Mouse (Mus musculus): ENCODE measurements around the gene Dnm3. TPM values are rescaled to one million over a fixed set of nuclear protein-coding genes. Genes with fewer than 3 reads are reported as not detected.

Dnm3 gene
- total RNA-seq, 2 experiments from 2014 or later: 3.4 to 5.9 TPM

DNA sequence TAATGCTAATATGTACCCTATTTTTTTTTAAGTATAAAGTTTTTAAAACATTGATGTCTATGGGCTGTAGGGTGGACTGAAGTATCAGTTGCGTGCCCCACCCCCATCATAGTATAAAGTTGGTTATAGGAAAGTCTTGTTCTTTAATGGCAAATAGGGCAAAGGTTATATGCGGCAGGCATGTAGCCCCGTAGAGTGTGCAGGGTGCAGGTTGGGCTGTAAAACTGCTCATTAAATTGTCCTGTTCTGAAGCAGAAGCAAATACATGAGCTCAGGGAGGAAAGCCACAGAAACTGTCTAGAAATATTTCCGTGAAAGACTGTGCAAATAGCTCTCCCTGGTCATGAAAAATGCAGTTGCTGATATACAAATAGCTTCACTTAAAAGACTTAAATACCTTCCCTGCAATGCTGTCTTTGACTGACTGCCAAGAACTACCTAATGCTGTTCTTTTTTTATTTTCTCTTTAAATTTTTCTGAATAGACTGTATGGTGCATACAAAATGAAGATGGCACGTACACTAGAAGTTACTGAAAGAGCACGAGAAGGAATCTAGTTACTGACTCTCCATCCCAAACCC, 440.6 kb downstream of the Dnm3 start:
- no peak for DNase-seq (ENCODE audit: low spot score)

DNA sequence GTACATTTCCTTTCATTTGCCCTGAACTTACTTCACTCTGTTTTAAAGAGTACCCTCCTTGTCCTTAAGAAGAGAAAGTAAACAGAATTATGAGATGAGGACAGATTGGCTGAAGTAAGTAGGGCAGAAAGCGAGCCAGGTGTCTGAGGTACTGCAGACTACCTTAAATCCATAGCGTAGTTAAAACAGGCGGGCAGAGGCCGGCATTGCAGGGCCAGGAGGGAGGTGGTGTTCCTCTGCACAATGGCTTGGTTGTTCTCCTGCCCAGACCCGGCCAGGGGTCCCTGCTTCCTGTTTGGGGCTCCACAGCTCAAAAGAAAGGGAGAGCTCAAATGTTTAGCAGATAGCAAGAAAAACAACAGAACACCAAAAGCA, 441.4 kb downstream of the Dnm3 start:
- no peak for DNase-seq (ENCODE audit: low spot score)

DNA sequence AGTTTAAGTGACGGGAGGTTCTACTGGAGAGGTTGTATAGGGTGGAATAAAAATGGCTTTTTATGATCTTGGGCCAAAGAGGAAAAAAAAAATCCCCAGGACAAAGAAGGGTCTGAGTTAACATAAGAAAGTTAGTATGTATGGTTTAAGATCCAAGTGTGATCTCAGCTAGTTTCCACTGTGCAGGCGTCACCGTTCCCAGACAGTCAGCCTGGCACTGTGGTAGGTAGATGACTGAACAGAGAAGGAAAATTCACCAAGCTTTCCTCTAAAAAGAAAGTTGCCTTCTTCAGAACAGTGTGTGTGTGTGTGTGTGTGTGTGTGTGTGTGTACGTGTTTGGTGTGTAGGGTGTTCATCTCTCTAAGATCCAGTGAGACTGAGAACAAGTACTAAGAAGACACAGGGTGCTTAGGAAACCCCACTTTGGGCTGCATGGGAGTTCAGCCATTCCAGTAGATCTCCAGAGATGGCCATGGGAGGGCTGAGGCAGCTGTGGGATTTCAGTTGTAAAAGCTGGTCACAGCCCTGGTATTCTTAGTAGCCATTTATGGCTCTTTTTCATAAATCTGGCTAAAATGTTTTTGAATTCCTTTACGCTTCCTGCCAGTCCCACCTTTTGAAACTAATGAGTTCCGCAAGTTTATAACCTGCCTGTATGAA, 441.9 kb downstream of the Dnm3 start:
- DNase-seq (ENCODE audit: low spot score): no peak

DNA sequence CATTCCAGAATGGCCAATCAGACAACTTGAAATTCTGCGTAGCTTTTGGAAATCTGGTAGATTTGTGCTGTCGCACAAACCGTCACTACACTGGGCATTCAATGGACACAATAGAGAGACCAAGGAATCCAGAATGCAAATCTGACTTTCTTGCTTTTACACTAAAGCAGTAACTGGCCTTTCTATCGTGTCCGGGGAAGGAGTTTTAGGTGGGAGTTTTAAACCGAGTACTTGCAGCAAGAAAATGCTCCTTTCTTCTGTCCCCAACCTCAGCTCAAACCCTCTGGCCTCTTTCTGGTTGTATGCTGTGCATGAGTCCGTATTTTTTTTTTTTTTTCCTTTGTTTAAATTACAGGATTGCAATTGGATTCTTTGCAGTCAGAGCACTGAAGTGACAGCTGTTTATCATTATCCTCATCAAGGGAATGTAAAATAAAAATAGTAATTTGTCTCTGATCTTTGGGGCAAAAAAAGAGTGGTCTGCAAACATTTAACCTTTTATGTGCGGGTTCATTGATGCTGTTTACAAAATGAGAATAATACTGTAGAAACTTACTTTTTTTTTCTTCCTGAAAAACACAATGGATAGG, 454.1 kb downstream of the Dnm3 start:
- DNase-seq (ENCODE audit: low spot score): no peak

DNA sequence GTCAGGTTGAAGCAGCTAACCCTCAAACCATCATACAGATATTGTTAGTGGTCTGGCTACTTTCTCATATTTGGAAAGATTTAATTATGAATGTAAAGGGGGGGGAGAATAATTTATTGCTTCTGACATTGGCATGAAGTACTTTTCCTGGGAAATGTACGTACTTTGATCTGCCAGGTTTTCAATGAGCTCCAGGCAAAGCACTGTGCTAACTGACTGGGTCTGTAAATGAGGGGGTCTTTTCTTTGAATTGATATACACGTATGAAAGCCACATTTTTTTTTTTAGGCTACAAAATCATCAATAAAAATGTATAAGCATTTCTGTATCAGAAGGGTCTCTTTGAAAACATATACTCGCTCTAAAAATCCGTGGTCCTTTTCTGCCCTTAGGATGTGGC, 457.1 kb downstream of the Dnm3 start:
- DNase-seq (ENCODE audit: low spot score): no peak

DNA sequence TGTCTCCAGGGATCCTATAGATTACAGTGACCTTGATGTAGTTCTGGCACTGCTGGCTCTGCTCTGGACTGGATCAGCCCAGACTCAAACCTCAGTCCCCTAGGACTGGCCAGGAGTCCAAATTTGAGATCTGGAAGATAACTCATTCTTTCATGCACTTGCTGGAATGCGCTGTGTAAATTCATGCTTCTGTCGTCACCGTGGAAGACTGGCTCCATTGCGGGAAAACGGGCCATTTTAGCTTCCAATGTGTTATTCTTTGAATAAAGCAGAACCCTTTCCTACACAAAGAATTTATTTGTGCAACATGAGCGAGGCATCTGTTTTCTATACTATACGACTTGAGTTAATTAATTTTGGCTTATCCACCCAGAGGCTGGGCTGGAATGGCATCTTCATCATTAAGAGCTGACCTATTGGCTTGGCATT, 457.5 kb downstream of the Dnm3 start:
- no peak for DNase-seq (ENCODE audit: low spot score)

DNA sequence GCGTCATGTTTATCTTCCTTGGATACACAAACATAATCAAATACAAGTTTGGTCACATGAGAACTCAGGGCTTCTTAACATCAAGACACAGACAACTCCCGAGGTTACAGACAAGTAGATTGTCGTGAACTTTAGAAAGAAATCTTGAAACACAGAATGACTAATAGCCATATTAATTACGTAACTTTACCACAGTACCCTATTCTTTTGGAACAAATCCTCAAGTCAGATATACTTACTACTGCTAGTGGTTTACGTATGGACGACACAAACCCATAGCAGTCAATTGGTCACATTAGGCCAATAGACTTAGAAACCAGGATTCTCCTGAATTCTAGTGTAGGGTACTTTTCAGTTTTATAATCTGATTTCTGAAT, 459.2 kb downstream of the Dnm3 start:
- DNase-seq (ENCODE audit: low spot score): no peak

DNA sequence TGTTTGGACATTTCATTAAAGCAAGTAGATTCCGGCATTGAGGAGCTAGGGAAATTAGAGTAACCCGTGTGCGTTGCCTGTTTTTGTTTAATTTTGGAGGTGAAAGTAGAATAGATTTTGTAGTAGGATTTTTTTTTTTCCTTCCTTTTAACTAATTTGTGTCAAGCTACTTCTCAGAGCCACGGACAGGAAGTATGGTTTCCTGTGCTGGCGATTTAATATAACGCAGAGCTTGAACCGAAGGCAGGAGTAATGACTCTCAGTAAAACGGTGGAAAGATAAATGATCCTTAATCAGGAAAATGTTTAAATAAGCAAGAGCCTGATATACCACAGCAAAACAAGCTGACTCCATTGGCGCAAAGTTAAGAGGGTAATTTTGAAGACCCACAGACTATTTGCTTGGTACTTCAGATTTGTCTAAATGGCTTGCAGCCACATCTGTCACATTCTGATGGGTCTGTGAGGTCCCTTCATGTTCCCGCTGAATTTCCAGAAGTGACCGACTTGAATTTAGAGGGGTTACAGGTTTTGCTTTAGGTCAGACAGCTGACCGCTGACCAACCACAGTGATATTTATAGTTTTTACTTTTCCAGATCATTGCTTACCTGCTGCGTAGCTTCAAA, 459.7 kb downstream of the Dnm3 start:
- DNase-seq (ENCODE audit: low spot score): no peak

DNA sequence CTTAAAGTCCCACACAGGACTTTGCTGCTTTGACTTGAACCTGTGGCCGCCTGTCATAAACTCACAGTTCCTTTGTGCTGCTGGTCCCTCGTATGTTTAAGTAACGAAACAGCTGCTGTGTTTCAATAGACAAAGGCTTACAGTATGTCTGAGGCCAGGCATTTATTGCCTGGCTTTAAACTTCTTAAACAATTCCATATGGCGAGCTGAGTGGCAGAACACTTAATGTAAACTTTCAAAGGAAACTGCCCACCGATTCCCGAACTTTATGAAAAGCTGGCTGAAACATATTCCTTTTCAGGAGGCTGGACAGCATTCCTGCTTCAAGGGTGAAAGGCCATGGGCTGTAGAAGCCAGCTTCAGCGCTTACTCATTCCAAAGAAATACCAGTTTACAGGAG, 460.9 kb downstream of the Dnm3 start:
- DNase-seq (ENCODE audit: low spot score): no peak

DNA sequence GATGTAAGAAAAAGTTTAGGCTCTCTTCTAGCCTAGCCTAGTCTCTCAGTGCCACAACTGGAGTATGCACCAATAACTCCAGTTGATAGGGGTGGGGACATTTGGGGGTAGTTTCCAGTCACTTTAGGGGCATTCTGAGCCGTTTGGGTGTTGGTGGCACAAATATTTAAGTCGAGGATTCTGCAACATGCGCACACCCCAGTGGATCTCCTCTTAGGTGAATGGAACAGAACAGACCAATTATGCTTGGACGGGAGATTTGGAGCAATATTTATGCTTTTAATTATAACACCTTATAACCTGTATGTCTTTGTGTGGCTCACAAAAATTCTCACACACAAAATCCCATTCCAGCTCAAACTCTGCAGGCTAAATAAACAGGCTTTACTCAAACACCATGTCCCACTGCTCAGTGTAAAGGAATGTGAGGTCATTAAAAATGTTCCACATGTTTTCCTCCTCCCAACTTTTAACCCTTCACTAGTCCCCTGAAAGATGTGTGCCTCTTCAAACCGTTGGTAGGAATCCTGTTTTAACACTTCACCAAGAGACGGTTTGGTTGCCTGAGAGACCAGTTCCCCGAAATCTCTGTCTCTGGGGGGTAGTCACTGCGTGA, 462.5 kb downstream of the Dnm3 start:
- no peak for DNase-seq (ENCODE audit: low spot score)

DNA sequence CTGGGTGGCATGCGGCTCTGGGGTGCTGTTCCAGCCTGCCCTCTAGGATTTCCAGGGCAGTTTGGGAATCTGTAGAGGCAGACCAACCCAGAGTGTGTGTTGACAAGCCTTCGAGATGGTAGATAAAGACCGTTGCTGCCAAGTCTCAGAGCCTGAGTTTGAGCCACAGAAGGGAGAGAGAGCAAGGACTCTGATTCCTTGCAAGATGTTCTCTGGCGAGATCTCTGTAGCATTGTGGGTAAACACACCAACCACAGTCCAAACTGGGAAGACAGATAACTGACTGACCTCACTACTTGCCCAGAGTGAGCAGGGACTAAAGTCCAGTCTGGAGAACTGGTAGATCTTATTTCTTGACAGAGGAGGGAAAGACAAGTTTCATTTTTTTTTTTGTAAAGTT, 464.3 kb downstream of the Dnm3 start:
- no peak for DNase-seq (ENCODE audit: low spot score)

DNA sequence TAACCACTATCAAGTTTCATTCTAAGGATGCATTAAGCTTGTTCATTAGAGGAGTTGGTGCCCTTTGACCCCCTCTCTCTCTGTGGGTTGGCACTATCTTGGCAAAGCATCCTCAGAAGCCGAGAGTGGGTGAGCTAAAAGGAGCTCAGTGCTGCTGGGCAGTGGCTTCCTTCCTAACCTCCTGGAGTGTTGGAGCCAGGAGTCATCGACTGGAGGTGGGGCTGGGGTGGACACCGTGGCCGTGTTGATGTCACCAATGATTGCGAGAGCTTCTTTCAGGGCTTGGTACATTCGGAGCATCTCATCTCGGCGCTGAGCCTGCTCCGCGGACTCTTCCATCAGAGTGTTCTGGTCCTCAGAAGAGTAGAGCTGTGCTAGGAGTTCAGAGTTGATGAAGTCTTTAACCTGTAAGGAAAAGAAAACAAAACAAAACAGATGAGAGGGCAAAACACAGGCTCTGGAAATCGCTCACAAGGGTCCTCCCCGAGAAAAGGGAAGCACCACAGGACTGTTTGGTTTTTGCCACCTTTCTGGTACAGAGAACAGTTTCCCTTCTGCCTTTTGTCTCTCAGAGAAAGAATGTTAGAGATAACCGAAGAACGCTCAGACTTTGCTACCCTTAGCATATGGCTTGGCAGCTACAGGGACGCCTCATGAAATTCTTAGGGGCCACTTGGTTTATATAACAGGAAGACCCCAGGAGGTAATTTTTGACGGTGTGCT, 466.1 kb downstream of the Dnm3 start:
- no peak for DNase-seq (ENCODE audit: low spot score)

DNA sequence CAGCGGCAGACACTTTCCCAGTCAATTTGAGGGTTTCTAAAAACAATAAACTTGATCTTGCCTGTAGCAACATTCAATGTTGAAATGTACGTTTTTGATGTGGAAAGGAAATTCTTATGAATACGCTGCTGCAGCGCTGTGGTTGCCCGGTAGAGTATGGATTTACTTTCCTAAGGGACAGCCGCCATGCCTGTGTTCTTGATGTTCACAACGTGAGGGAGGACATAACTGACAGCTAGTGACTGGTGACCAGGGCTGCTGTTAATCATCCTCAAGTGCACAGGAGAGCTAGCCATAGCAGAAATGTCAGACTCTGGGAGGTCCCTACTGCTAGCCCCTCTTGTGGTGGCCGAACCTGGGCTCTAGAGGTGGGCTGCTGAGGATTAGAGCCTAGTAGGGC, 468.7 kb downstream of the Dnm3 start:
- no peak for DNase-seq (ENCODE audit: low spot score)

DNA sequence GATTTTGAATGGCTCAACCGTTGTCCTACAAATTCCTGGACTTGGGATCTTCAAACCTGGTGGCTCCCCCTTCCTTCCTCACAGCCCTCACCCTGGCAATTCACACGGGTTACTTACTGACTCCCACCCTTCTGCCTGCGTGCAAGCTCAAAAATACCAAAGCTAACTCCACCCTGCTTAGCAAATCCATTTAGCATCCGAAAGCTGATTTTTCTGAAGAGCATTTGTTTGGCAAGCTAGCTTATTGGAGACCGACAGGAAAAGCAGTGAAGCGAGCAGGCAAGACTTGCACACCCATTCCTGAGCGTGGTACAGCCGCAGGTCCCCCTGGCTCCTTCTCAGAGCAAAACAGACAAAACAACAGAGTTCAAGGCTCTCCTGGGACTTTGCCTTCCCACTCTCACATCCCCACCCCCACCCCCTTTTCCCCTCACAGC, 469.2 kb downstream of the Dnm3 start:
- peak; percentile 15 for DNase-seq (ENCODE audit: low spot score)

DNA sequence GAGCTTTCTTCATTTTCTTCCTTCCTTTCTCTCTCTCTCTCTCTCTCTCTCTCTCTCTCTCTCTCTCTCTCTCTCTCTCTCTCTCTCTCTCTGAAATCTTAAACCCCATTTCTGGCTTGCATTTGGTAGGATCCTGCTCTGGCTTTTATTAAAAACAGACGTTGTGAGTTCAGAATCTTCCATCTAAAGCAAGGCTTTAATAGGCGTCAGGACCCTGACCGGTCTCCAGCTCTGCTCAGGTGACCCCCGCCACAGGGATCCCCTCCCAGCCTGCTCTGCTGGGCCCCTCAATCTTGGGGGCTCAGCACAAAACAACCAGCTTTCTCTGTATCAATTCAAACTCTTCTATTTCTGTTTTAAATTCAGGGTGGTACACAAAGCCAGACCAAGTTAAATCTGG, 469.6 kb downstream of the Dnm3 start:
- no peak for DNase-seq (ENCODE audit: low spot score)

DNA sequence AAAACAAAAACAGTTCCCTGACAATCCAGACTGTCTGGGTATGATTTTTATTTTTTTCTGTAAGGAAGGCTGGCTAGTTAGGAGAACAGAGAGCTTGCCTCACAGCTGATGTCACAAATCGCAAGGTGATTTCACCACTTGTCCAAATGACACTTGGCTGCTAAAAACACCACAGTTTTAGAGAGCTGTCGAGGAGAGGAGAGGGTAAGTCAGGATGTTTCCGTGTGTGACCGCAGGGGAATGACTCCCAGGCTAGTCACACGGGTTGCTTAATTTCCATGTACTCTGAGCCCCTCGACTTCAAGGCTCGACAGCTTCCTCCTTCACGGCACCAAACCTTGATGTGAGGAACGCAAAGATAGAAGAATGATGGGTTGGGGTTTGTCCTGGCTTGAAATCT, 471.7 kb downstream of the Dnm3 start:
- no peak for DNase-seq (ENCODE audit: low spot score)

DNA sequence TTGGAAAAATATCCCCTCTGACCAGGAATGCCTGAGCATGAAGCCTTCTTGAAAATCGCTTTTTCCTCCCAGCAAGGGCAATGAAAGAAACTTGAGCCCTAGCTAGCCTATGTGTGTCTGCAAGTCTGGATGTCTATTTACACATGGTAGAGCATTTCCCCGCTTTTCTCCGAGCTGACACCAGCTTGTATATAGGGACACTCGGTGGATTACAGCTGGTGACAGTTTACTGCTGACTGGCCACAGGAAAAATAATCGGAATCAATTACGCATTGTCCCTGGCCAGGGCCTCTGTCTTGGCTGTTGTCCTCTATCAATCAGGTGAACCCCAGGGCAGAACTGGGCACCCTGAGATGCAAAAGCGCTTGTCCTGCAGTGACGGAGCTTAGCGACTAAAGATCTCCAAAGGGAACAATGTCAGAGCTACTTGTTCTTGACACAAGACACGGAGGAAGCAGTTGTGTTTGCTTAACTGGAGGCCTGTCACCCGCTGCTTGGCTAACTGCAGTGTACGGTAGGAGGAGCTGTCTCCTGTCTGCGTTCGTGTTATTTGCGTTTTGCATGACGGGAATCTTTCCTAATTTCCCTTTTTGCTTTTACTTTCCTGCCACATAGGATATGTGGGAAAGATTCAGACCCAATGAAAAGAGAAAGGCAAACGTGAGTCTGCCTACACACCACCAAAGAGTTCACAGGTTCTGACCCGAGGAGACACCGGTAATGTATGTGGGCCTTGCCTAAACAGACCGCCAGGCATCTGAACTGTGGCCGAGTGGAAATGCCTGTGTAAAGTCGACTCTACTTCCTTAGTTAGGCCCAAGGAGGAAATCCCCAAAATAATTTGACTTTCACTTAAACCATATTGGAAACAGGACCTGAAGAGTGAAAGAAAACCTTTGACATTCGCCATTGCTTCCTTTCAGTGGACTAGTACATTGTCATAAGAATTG, 472.7 kb downstream of the Dnm3 start:
- DNase-seq (ENCODE audit: low spot score): peak; percentile 58

DNA sequence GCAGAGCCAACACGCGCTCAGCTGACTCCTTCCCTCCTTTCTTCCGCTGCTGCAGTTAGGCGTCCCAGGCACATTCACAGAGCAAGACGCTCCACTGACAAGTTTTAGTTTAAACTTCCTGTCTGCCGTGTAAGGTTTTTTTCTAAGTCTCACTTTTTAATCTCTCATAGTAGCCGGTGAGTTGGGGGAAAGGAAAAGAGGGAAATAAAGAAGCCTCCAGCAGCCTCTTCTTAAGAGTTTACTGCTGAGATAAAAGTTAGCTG, 473.4 kb downstream of the Dnm3 start:
- no peak for DNase-seq (ENCODE audit: low spot score)

DNA sequence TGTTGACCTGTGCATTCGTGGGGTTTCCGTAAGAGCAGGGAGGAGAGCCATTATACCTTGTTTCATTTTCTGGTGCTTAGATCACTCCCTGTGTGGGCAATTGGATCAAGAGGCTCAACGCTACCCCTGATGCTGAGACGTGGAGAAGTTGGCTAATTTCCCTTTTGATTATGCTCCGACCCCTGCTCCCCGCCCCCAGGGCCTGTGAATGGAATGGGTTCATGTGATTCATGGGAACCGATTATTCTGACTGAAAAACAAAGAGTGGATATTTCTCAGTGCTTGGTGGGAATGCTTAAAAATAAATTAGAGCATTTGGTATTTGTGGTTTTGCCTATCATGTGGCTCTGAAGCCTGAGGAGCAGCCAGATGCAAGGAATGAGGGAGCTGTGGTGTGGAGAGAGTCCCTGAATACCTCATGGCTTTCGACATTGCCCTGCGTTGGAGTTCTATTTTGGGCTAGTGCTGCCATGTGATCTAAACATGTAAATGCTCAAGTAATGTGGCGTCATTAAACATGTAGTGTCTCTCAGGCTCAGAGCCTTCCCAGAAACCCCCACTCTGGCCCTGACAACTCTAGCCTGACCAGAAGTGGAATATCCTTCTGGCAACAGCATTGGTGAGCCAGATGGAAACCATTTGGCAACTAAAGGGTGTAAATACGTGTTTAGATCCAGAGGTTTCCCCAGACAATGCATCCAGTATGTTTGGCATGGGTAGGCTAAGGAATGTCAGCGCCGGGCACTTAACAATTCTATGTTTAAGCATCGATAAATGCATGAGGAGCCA, 473.9 kb downstream of the Dnm3 start:
- no peak for DNase-seq (ENCODE audit: low spot score)

DNA sequence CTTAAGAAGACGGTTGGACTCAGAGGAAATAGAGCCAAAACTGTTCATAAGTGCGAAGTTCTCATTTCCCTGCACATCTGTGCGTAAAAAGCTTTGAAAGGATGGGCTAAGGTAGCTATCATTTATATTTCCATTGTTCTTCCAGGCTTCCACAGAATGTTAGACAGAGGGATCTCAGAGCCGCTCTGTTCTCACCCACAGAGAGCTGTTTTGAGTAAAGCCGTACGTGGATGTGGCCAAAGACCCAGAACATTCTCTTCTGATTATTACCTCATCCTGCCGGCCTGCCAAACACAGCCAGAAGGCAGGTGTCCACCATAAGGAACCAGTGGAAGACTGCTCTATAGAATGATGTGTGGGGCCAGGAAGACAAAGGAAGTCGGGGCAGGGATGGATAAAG, 476.5 kb downstream of the Dnm3 start:
- no peak for DNase-seq (ENCODE audit: low spot score)
